Mouse (Mus musculus) heart, embryonic 10.5 days (tissue): ENCODE results near the gene Sars. TPM values are rescaled to one million over a fixed set of nuclear protein-coding genes. Genes with fewer than 3 reads are reported as not detected.

Experiments
- DNase-seq: peaks from one replicate; pipeline ENCODE4 v3.0.0-alpha.2; 2017; ENCODE audit warnings: low spot score
- H3K27ac ChIP-seq: fragments of 300-500 bp; sonication (generic); 2 replicates; pipeline ENCODE4 v1.5.1; 2016; ENCODE audit warnings: mild to moderate bottlenecking
- H3K27me3 ChIP-seq: fragments of 300-500 bp; sonication (generic); 2 replicates; pipeline ENCODE4 v1.6.1; 2016; ENCODE audit warnings: mild to moderate bottlenecking; ENCODE audit not compliant: poor library complexity, insufficient read depth, severe bottlenecking
- H3K36me3 ChIP-seq: fragments of 300-500 bp; sonication (generic); 2 replicates; pipeline ENCODE4 v1.6.1; 2016; ENCODE audit warnings: mild to moderate bottlenecking, moderate library complexity
- H3K4me1 ChIP-seq: fragments of 300-500 bp; sonication (generic); 2 replicates; pipeline ENCODE4 v1.6.1; 2016; ENCODE audit warnings: mild to moderate bottlenecking
- H3K4me3 ChIP-seq: fragments of 300-500 bp; sonication (generic); 2 replicates; pipeline ENCODE4 v1.5.1; 2016; ENCODE audit warnings: mild to moderate bottlenecking, moderate library complexity
- H3K9me3 ChIP-seq: fragments of 300-500 bp; sonication (generic); 2 replicates; pipeline ENCODE4 v1.6.1; 2016; ENCODE audit warnings: mild to moderate bottlenecking, moderate library complexity
- WGBS: fragments of 180-500 bp; shearing (Covaris S2); methylation state at CpG from one replicate; pipeline ENCODE4 v1.1.7; 2016; 5-methylcytosine and 5-hydroxymethylcytosine counted together
- polyA plus RNA-seq: library from polyadenylated mRNA; unstranded; fragments of >200 nt; fragmentation: Nextera tagmentation; extraction: Ambion mirVana; gene quantifications from 2 replicates; pipeline ENCODE4 v1.2.1, GENCODE M21; 2016

Sars gene
- polyA plus RNA-seq, 1 experiment from 2014 or later: 130 TPM

- DNase-seq: no peak
- peaks cover 26% of the 10 kb centered on the region for H3K4me1 ChIP-seq
Observed at GRCm38 (mm10) chr3:108415831-108416223, 29.2 kb downstream of the Sars start.

DNA sequence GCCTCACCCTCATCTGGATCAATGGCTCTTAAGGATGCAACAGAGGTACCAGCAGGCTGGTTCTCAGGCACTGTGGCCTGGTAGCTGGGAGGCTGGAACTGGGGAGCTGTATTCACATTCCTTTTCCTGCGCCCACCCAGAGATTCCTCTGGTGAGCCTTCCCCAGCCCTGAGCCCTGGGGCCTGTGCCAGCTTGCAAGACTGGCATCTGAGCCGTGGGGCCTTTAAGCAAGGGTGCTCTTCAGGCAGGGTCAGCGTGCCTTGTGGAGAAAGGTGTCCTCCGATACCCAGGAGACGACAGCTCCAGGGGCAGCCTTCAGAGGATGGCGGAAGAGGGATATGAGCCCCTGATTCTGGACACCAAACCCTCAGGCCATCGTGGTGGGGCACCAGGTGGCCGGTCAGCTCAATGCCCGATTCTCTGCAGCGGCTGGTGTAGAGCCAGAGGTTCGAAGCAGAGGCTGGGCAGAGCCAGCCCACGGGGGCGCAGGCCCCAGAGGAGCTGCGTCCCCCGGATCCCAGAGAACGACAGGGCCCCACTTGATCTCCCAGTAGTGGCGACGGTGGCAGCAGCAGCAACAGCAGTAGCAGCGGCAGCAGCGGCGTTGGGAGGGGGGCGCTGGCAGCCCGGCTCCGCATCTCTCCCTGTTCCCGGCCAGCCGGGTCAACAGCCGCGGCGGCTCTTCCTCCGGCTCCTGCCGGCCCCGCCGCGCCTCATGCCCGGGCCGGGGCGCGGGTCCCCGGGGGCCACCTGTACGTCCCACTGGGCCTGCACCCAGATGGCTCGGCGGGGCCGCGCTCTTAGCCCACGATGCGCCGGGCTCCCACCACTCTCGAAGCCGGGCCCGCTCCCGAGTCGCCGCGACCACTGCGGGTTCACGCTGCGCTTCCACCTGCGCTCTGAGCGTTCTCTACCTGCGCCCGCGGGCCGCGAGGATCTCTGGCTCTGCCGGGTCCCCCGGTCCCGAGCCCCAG is 29.9 kb downstream of the Sars start, which contains the start of gene Celsr2:
TSS of gene Celsr2 (minus strand) at position 696 of the 974 bp plus-strand sequence.
- Histone ChIP-seq H3K4me3 (peak within 1 kb of the TSS; percentile 78), H3K36me3 (peaks cover 20% of the 10 kb centered on the region), H3K4me1 (peaks cover 33% of the 10 kb centered on the region), H3K27ac (peak within 1 kb of the TSS; percentile 85), H3K27me3 (peaks cover 53% of the 10 kb centered on the region), H3K9me3 (no peaks in the 10 kb centered on the region)
- 5% methylated on average over 67 of the region's 67 CpGs for WGBS
- DNase-seq: no peak

More at GRCm38 (mm10) chr3:108415831-108416223, 29.2 kb downstream of the Sars start:
- peak overlapping the region; percentile 85 for H3K27ac ChIP-seq
- H3K9me3 ChIP-seq: no peaks in the 10 kb centered on the region
- peaks cover 20% of the 10 kb centered on the region for H3K36me3 ChIP-seq
- peaks cover 46% of the 10 kb centered on the region for H3K27me3 ChIP-seq
- H3K4me3 ChIP-seq: peak overlapping the region; percentile 78
- under 1% methylated on average over 48 of the region's 48 CpGs for WGBS

GRCm38 (mm10) chr3:108413634-108414360 is 31.2 kb downstream of the Sars start:
- DNase-seq: peak; percentile 76
- Histone ChIP-seq H3K9me3 (no peaks in the 10 kb centered on the region), H3K36me3 (peaks cover 20% of the 10 kb centered on the region), H3K4me1 (peaks cover 36% of the 10 kb centered on the region), H3K27ac (no peak overlapping the region), H3K27me3 (peaks cover 56% of the 10 kb centered on the region), H3K4me3 (no peak overlapping the region)
- WGBS: 93% methylated on average over 35 of the region's 35 CpGs

DNA sequence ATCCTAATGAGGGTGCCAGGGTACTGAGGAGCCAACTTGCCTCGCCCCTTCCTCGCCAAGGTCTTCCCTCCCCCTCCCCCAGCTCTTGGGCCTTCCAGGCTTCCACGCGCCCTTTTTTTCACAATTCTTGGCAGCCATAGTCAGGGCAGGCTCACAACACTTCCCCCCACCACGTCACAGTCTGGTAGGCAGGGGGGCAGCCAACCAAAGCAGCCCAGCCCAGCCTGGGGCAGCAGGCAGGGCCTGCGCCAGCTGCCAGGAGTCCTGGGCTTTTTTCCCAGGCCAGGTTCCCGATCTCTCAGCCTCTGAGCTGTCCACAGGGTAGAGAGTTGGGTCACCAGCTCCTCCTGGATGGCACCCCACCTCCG is 33.3 kb downstream of the Sars start:
- Histone ChIP-seq H3K27ac (peak overlapping the region; percentile 65; the same call in 1 of the 2 replicates), H3K4me3 (no peak overlapping the region), H3K4me1 (peaks cover 36% of the 10 kb centered on the region), H3K36me3 (peaks cover 20% of the 10 kb centered on the region), H3K9me3 (no peaks in the 10 kb centered on the region), H3K27me3 (peaks cover 53% of the 10 kb centered on the region)
- no peak for DNase-seq
- WGBS: 78% methylated on average over 8 of the region's 8 CpGs

GRCm38 (mm10) chr3:108411026-108411753 is 33.8 kb downstream of the Sars start:
- Histone ChIP-seq H3K27me3 (peaks cover 53% of the 10 kb centered on the region), H3K36me3 (peaks cover 20% of the 10 kb centered on the region), H3K4me3 (no peak overlapping the region), H3K4me1 (peaks cover 36% of the 10 kb centered on the region), H3K9me3 (no peaks in the 10 kb centered on the region), H3K27ac (peak overlapping the region; percentile 65)
- WGBS: 52% methylated on average over 5 of the region's 5 CpGs
- no peak for DNase-seq

GRCm38 (mm10) chr3:108410359-108410714 is 34.7 kb downstream of the Sars start:
- peak overlapping the region; percentile 43 for H3K27ac ChIP-seq
- H3K27me3 ChIP-seq: peaks cover 59% of the 10 kb centered on the region
- H3K9me3 ChIP-seq: no peaks in the 10 kb centered on the region
- peaks cover 28% of the 10 kb centered on the region for H3K4me1 ChIP-seq
- 22% methylated on average over 5 of the region's 5 CpGs for WGBS
- H3K4me3 ChIP-seq: no peak overlapping the region
- H3K36me3 ChIP-seq: peaks cover 20% of the 10 kb centered on the region
- no peak for DNase-seq

DNA sequence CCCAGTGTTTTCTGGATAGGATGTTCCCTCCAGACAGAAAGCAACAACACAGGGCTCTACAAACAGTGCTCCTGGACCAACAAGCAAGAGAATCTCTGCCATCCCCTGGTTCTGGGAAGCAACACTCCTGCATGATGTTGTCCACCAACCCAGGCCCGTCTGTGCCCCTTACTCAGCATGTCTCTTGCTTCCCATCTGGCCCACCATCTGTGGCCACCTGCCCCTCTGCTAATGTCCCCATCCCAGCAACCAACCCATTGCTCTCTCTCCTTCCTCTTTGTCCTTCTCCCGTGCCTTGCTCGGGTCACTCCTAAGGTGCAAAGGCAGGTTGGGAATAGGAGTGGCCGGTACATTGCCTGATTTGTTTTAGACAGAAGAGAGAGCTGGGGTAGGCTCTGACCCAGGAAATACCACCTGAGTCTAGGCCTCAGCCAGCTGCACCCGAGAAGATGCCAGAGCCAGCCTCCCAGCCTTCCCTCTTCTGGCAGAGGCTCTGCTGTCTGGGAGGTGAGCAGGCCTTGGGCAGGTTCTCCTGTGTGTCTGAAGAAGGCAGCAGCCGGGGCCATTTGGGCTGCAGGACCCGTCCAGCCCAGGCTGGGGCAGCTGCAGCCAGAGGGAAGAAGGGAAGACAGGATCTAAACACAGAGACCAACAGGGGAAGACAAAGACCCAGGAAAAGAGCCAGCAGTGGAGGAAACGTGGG is 35.2 kb downstream of the Sars start:
- Histone ChIP-seq H3K4me1 (peaks cover 22% of the 10 kb centered on the region), H3K4me3 (no peak overlapping the region), H3K36me3 (peaks cover 20% of the 10 kb centered on the region), H3K9me3 (no peaks in the 10 kb centered on the region), H3K27ac (peak overlapping the region; percentile 43), H3K27me3 (peaks cover 59% of the 10 kb centered on the region)
- WGBS: 57% methylated on average over 8 of the region's 8 CpGs
- no peak for DNase-seq

DNA sequence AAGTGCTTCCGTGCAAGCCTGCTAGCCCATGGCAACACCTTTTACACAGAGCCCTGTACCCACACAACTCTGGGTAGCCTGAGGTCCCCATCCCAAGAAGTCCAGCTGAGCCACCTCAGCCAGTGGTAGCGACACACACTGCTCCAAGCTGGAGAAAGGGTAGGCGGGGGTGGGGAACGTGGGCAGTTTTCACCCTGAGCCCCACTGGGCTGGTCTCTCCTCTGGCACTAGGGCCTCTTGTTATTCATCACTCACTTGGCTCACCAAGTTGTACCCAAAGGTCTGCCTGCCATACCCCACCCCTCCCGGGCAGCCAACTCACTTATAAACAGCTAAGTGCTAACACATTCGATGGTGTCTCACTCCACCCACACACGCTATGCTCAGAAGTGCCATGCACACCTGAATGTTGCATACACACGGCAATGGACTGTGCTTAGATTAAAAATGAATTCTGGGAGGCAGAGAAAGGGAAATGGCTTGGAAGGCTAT is 36.4 kb downstream of the Sars start:
- no peaks in the 10 kb centered on the region for H3K9me3 ChIP-seq
- peaks cover 12% of the 10 kb centered on the region for H3K36me3 ChIP-seq
- H3K27ac ChIP-seq: no peak overlapping the region
- H3K27me3 ChIP-seq: peaks cover 57% of the 10 kb centered on the region
- peaks cover 22% of the 10 kb centered on the region for H3K4me1 ChIP-seq
- DNase-seq: no peak
- 84% methylated on average over 8 of the region's 8 CpGs for WGBS
- no peak overlapping the region for H3K4me3 ChIP-seq

GRCm38 (mm10) chr3:108406306-108406885 is 38.6 kb downstream of the Sars start:
- Histone ChIP-seq H3K4me3 (no peak overlapping the region), H3K27ac (no peak overlapping the region), H3K9me3 (no peaks in the 10 kb centered on the region), H3K27me3 (peaks cover 66% of the 10 kb centered on the region), H3K36me3 (no peaks in the 10 kb centered on the region), H3K4me1 (peaks cover 24% of the 10 kb centered on the region)
- 82% methylated on average over 24 of the region's 24 CpGs for WGBS
- DNase-seq: no peak

GRCm38 (mm10) chr3:108405536-108406305 is 39.3 kb downstream of the Sars start:
- H3K27me3 ChIP-seq: peaks cover 66% of the 10 kb centered on the region
- H3K36me3 ChIP-seq: no peaks in the 10 kb centered on the region
- no peak overlapping the region for H3K27ac ChIP-seq
- H3K4me3 ChIP-seq: no peak overlapping the region
- WGBS: 39% methylated on average over 14 of the region's 14 CpGs
- peaks cover 17% of the 10 kb centered on the region for H3K4me1 ChIP-seq
- no peak for DNase-seq
- H3K9me3 ChIP-seq: no peaks in the 10 kb centered on the region

DNA sequence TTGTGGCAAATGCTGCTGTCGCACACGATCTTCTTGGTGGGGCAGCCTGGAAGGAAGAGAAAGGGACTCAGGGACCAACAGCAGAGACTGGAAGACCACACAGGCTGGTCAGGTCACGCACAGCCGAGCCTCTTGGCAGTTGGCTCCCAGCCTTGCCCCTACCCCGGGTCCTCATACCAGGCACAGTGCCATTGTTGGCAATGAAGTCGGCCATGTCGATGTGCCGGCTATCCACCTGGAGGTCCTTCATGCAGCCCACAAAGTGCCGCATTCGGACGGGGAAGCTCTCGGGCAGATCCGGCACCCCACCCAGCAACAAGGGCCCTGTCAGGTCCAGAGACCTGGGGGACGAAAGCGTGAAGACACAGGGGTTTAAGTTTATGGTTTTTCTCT is 42.5 kb downstream of the Sars start:
- WGBS: 89% methylated on average over 15 of the region's 15 CpGs
- no peaks in the 10 kb centered on the region for H3K9me3 ChIP-seq
- H3K4me1 ChIP-seq: peaks cover 11% of the 10 kb centered on the region
- no peak overlapping the region for H3K4me3 ChIP-seq
- peaks cover 68% of the 10 kb centered on the region for H3K27me3 ChIP-seq
- H3K36me3 ChIP-seq: no peaks in the 10 kb centered on the region
- no peak overlapping the region for H3K27ac ChIP-seq
- no peak for DNase-seq
